Comparison of ENCODE assay signal across 16 mouse cellular contexts in genomic region chr3:70138926-70139325, GRCm38 (mm10).
"Had no signal": no experiment of that assay in that cellular context is flagged by ENCODE, and none has a peak within 500 bp of the region (broad histone marks: within the 10 kb centered on the region; RNA-seq: fewer than 3 reads in every experiment).

No protein-coding gene starts in this region.

- ATAC-seq: intestine, embryonic 15.5 days; liver, embryonic 12.5 days; midbrain, embryonic 13.5 days; midbrain, embryonic 16.5 days had no signal

- H3K27me3 ChIP-seq: intestine, embryonic 15.5 days; kidney, embryonic 15.5 days; limb, embryonic 12.5 days; liver, embryonic 12.5 days; liver, embryonic 15.5 days; midbrain, embryonic 13.5 days had no signal

- H3K9ac ChIP-seq: intestine, embryonic 15.5 days; kidney, embryonic 15.5 days; limb, embryonic 12.5 days; liver, embryonic 12.5 days; liver, embryonic 15.5 days; midbrain, embryonic 13.5 days had no signal

- H3K9me3 ChIP-seq: intestine, embryonic 15.5 days; kidney, embryonic 15.5 days; limb, embryonic 12.5 days; liver, embryonic 12.5 days; liver, embryonic 15.5 days; midbrain, embryonic 13.5 days had no signal

- H3K4me3 ChIP-seq: intestine, embryonic 15.5 days; kidney, embryonic 15.5 days; limb, embryonic 12.5 days; liver, embryonic 12.5 days; liver, embryonic 15.5 days; midbrain, embryonic 13.5 days had no signal

- H3K27ac ChIP-seq: intestine, embryonic 15.5 days; kidney, embryonic 15.5 days; limb, embryonic 12.5 days; liver, embryonic 12.5 days; liver, embryonic 15.5 days; macrophage; midbrain, embryonic 13.5 days had no signal

- H3K4me2 ChIP-seq: intestine, embryonic 15.5 days; kidney, embryonic 15.5 days; limb, embryonic 12.5 days; liver, embryonic 12.5 days; liver, embryonic 15.5 days; midbrain, embryonic 13.5 days had no signal

- DNase-seq: kidney, adult 11 months; kidney, adult 8-10 months; kidney, postnatal 14 days; kidney, postnatal 4 days; liver; lung, adult 18-20 months; thymus, adult 18-20 months; thymus, postnatal 36 days had no signal

- H3K36me3 ChIP-seq: intestine, embryonic 15.5 days; kidney, embryonic 15.5 days; limb, embryonic 12.5 days; liver, embryonic 12.5 days; liver, embryonic 15.5 days; midbrain, embryonic 13.5 days had no signal

- H3K4me1 ChIP-seq: intestine, embryonic 15.5 days; kidney, embryonic 15.5 days; liver, embryonic 12.5 days; liver, embryonic 15.5 days; midbrain, embryonic 13.5 days had no signal
